Mouse (Mus musculus): ENCODE data around the gene E130114P18Rik.

The E130114P18Rik gene

DNA sequence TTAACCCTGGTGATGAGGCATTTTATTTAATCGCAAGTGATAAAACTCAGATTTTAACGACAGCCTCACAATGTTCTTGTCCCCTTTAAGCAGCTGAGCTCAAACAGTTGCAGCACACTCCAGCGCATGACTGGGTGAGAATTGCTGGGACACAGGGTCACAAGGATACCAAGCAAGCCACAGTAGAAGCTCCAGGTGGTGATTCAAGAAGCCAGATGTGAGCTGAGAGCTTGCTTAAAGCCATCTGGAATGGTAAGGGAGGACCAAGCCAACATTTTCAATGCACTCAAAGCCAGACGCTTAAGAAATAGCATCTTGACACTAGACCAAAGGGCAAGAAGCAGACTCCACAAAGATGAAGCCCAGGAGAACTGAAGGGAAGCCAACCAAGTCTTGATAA lies 83.9 kb downstream of the E130114P18Rik start:
- 96% methylated on average over 4 of the region's 4 CpGs for WGBS

DNA sequence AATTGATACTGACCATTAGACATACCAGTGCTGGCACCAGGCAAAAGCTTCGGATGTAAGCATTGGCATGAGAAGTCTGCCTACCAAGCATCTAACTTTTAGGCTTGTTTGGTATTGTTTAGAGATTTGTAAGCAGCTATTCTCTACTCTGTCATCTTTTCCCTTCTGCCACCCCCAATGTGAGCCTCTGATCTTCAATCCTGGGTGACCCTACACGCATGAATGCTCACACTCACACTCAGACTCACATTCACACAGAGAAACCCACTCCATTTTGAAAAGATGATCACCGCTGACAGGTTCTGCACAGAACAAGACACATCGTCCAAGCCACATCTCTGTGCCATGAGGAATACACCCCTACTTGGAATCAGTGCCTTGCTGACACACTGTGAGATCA lies 84.8 kb downstream of the E130114P18Rik start:
- WGBS = 95% methylated on average over 4 of the region's 4 CpGs

DNA sequence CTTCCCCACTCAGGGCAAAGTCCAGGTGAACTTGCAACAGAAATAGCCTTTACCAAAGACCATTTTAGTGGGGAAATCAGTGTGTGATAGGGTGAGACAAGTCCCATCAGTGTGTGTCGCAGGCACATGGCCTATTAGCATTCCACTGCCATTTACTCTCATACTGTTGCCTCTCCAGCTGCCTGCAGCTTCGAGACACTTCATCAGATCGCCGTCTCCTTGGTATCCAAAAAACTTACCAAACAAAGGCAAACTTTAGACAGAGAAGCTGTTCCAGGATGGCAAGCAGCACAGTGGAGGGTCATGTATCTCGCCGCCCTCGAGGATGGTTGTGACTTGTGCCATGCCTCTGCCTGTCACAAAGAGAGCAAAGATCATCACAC lies 87.5 kb downstream of the E130114P18Rik start:
- 87% methylated on average over 7 of the region's 7 CpGs for WGBS

DNA sequence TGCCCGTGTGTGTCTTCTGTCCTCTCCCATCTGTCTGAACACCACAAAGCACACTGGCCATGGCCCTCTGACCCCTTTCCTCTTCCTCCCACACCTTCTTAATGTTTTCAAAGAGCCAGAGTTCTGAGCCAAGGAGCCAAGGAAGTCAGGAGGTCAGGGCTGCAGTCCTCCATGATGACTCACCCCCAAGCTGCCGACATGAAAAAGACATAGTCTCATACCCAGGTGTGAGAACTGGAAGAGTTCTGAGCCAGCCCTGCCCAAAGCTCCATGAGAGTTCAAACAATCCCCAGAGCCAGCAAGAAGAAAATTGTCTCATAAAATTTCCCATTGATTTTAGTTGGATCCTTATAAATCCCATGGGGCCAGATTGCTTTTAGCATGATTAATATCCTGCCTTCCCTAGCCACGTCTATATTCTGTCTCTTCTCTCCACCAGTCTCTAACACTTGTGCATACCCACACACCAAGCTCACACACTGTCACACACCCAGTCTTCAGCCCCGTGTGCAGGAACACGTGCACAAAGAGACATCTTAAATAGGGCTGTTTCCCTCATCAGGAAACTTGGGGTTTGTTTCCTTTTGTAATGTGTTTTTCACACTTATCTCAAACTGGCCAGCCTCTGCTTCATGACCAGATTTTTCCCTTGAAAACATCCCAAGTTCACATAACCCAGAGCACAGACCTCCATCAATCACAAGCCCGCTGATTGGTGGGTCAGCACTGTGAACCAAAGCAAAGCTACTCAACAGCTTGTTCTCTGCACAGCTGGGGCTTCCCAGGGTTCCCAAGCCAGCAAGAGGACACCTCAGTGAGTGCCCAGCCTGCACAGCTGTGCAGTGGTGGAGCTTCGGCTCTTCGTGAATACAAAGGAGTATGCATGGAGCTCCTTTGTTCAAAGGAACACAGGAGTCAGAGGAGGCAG lies 88.2 kb downstream of the E130114P18Rik start:
- WGBS = 80% methylated on average over 8 of the region's 8 CpGs

DNA sequence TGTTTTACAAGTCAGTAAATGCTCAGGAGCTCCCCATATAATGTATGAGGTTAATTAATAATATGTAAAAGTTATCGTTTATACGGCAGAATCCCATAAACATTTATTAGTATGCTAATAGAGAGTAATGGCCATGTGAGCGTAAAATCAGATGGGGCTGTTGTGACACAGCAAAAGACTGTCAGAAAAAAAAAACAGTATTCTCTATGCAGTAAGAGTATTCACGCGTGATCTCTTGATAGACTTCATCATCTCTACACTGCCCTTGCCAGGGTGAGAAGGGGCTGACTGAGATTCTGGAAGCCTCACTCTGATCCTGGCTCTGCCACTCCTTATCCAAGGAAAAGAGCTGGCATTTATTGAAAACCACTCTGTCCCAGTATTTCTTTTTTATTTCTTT lies 91.9 kb downstream of the E130114P18Rik start:
- WGBS = 90% methylated on average over 5 of the region's 5 CpGs

DNA sequence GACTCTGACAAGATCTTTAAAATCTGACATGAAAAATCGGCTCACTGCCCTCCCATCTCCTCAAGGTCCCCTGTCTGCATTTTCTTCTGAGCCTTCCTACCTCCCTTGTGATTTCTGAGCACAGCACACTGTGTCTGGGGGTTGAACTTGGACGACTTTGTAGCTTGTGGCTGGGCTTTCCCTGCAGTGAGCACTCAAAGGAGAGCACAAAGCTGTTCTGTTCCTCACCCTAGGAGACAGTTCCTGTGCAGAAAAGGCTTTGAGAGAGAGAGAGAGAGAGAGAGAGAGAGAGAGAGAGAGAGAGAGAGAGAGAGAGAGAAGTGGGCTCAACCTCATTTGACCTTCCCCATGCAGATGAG lies 101.3 kb downstream of the E130114P18Rik start:
- 41% methylated on average over 2 of the region's 2 CpGs for WGBS

DNA sequence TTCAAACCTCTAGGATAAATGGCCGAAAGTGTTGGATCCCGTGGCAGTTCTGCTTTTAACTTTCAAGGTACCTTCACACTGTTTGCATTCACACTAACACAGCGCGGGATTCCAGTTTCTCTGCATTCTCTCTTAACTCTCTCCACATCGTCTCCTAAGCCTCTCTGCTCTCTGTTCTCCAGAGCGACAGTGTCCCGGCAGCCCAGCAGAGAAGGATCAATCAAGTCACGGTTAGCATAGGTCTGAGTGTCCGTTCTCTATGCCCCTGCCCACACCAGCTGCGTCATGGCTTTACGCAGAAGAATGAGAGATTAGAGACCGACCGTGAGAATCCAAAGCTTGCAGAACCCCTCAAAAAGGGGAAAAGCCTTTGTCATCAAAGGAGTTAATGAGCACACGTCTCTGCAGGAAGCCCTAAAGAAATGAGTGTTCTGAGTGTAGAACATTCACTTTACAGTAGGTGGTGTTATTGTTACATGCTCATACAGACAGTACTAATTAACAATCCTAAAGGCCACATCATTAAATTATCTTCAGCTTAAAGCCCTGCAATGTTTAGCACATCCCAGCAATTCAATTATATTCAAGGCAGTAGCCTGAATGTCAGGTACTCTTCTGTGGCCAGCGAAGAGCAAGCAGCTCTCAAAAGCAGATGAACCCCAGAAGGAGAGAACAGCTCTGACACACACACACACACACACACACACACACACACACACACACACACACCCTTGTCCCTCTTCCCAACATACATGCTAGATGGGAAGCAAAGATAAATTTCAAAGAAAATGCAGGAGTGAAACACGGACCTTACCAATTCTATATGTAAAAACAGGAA lies 101.9 kb downstream of the E130114P18Rik start:
- 22% methylated on average over 16 of the region's 16 CpGs for WGBS

DNA sequence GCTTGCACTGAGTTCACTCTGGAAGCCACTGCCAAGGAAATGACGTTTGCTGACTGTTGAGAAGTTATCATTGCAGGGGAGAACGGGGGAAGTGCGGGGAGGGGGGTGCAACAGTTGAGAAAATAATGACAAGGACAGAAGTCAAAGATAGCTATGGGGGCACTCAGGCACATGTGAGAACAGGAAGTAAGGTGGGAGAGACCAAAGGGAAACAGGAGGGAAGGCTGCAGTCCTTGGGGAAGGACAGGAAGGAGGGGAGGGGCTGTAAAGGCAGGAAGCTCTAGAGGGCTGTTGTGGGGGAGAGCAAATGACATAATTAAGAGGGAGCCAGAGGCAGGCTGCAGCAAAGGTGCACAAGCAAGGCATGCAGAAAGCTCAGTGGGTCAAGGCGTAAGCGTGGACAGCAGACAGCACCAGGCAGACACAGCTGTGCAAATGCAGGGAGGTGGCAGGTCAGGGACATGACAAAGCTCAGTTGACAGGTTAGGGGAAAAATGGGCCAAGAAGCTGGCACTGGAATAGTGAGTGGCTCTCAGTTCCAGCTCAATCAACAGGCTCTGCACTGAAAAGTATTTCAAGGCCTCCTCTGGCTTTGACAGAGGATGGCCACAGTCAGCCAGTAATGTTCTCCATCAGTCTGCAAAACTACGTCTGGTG lies 103.9 kb downstream of the E130114P18Rik start:
- 74% methylated on average over 6 of the region's 6 CpGs for WGBS

DNA sequence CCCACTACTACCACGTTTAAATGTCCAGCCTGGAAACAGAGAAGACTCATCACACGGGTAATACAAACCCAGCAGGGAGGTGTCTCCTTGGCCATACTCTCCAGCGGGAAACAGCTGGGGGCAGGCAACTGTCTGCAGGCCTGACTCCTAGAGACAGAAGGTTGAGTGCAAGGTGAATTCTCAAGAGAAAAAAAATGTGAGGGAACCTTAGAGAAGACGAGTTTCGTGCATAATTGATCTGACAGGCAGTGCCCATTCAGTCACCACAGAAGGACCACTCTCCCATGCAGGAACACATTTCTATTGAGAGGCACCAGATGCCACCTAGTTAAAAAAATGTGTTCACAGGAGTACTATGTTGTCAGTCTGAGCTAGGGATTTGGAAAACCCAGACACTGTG lies 105.4 kb downstream of the E130114P18Rik start:
- 73% methylated on average over 5 of the region's 5 CpGs for WGBS

DNA sequence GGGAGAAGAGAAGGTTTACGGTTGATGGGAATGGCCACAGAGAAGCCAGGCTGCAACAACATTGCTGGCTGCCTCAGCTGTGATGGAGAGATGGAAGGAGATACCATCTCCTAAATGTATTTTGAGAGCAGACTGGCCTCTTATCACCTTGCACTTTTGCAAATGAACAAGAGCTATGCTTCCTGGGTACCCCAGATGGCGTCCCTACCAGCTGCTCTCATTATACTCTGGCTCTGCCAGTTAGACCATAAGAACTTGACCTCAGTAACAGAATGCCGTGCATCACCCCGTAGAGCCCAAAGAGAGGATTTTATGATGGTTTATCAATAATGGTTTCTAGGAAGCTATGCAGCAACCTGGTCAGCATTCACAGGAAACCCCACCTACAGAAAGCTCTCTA lies 106.0 kb downstream of the E130114P18Rik start:
- 95% methylated on average over 4 of the region's 4 CpGs for WGBS

DNA sequence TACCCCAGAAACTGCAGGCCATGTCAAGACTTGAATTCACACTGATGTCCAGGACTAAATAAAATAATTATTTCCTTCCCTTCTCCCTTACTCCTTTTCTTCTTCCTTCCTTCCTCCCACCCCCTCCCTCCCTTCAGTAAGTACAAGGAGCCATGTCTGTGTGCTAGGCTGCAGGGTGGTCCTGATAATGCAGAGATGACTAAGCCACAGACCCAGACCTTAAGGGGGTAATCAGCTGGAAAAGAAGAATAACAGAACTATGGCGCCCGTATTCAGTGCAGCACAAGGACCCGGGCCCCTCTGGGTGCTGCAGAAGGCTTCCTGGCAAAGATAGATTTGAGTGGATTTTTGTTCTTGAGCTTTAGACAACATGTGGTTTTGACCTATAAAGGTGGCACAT lies 108.1 kb downstream of the E130114P18Rik start:
- WGBS = 83% methylated on average over 3 of the region's 3 CpGs

DNA sequence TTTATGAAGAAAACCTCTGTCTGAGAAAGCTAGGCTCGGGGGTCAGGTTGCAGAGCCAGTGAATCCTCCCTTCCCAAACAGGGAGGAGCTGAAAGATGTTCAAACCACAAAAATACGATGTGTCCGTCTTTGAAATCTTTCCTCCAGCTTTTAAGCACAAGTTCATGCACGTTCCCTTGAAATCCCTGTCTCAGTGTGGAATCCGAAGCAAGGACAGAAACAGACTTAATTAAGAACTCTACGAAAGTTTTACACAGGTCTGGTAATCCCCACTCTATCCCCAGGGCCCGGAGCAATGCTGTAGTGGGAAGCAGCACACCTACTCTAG lies 112.5 kb downstream of the E130114P18Rik start:
- WGBS = 84% methylated on average over 7 of the region's 7 CpGs

DNA sequence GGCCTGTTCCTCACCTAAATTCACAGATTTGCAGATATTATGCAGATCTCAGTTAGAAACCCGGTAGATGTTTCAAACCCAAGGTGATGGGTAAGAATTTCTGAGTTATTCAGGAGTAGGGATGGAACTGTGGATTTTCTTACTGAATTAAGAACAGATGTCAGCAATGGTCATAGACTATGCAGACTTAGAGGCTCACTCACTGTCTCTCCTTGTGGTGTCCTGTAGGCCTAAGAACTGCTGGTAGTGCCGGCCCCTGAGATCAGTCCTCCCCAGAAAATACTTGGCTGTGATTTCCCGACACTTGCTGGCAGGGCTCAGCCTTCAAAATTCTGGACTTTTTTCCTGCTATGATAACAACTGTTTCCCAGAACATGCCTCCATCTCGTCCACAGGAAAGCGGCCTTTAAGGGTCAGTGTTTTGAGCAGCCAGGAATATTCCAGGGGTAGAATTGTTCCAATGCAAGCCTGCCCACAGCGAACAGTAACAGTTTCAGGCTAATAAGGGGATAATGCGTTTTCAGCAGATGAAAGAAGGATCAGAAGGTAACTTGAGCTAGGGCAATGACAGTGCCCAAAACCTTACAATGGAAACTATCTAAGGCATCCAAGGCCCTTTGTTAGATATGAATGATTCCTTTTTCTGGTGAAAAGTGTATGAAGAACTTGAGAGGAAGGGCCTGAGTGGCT lies 113.0 kb downstream of the E130114P18Rik start:
- WGBS = 76% methylated on average over 7 of the region's 7 CpGs

DNA sequence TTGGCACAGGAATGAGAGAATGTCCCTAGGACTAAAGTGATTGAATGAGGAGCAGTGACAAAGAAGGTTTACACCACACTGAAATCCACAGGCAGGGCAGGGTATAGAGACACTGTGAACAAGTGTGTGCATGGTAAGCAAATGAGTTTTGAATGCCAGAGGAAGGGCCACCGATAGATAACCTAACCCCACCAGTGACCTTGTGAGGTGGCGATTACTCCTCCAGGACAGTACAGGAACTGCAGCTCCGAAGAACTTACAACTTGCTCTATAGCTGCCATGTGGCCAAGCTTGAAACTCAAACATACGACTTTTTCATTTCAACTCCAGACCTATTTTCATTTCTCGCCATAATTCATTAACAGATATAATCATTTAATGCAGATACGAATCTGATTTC lies 114.0 kb downstream of the E130114P18Rik start:
- 92% methylated on average over 6 of the region's 6 CpGs for WGBS

DNA sequence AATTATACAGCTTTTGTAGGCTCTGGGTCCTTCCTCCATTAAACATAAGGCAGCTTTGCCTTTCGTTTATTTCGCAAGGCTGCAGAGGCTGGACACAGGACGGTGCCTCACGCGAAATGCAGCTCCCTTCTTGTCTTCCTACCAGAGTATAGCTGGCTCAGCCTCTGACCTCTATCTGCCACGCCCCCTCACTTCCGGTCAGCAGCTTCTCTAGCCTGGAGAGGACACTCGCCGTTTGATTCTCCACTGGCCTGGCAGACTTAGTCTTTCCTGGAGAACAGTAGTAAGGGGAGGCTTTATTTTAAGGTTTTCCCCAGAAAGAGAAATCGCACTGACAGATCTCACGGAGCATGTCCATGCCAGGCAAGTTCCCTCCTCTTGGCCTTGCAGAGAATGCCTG lies 115.0 kb downstream of the E130114P18Rik start:
- WGBS = 70% methylated on average over 11 of the region's 11 CpGs

DNA sequence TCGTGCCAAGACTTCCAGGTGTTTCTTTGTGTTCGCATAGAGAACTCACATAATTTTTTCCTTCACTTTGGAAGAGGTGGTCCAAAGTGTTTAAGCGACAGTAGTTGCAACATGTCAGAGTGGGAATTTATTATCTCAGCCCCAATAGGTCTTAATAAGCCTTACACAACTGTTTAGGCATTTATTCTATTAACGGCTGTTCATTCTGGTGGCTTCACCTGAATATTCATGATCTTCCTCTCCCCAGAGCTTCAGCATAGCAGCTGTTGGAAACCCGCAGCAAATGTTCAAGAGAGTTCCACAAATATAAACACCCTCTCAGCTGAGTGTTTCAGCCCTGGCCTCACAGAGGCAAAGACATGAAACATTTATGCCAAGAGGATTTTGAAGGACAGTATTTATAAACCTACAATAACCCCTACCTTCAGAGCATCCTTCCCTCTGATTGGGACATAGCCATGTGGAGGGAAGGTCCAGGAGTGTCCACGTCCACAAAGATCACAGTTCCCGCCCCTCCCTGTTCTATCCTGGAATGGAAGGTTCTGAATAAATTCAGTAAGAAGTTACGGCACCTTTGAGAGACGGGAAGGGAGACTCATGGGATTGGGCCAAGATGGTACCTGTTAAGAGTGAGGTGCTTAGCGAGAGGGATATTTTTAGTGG lies 116.1 kb downstream of the E130114P18Rik start:
- WGBS = 79% methylated on average over 10 of the region's 10 CpGs

DNA sequence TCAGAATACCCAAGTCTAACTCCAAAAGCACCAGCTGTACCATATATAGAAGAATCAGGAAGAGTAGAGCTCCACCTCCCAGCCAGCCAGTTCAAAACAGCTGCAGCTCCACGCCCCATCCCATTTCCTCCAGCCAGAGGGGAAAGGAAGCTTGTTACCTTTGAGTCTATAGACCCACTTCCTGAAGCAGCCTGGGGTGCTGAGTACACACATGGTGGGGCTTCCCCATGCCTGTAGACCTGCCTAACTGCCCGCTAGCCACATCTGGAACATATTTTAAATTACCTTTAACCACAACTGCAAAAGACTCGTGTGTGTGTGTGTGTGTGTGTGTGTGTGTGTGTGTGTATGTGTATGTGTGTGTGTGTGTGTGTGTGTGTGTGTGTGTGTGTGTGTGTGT lies 120.3 kb downstream of the E130114P18Rik start:
- WGBS = 79% methylated on average over 3 of the region's 3 CpGs

DNA sequence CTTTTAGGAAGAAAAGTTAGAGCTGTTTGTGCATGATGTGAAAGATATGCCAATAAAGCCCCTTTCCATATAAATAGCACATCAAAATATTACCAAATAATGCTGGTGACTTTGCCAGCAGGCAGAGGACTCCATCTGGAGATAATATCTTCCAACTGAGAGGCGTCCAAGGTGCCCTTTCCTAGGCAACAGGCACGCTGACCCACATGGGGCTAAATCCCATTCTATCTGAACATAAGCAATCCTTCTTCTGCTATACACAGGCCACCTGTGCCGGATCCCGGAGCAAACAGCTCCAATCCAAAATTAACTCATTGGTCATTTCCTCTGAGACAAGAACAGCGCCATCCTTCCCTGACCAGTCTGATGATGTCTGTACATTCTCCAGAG lies 128.3 kb downstream of the E130114P18Rik start:
- WGBS = 57% methylated on average over 5 of the region's 5 CpGs

DNA sequence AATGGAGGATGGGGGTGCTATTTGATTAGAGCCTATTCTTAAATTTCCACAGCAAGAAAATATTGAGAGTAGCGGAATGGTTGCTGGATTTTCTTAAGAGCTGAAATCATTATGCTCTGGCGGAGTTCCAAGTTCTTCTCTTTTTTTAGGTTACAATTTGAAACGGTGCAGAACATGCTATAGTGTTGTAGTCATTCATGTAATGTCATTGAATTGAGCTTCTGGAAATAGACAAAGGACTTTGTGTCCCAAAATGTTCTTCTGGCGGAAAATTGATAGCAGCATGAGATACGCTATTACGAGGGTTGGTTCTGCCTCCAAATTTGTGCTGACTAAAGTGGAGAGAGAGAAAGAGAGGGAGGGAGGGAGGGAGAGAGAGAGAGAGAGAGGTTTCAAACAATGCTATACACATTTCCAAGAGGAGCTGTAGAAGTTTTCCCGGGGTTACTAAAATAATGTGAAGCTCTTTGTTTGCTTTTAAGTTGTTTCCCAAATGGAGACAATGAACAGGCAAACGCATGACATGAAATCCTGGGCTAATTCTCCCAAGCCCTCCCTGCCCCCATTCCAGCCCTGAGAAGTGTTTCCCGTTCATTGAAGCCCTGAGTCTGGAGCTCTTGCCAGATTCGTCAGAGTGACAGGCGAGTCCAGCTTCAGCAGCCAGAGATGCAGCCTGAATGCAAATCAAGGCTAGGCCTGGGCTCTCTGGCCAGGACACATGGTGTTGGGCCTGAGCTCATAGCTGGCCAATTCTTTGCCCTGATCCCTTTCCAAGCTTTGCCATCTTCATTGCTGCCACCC lies 128.9 kb downstream of the E130114P18Rik start:
- WGBS = 21% methylated on average over 11 of the region's 11 CpGs

DNA sequence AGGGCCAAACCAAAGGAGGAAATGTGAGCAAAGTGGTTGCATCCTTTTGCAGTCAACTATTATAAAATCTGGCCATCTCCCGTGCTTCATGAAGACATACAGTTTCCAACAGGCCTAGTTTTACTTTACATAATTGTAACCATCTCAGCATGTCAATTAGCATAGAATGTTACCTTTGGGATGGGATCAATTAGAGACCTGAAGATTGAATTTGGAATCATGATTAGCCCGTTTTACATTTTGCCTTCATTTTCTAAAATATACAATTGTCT lies 129.5 kb downstream of the E130114P18Rik start:
- 52% methylated on average over 2 of the region's 2 CpGs for WGBS

Measured in cerebral cortex, adult 2 months (tissue).